Mouse (Mus musculus) midbrain, embryonic 12.5 days (tissue): ENCODE measurements at regions not wholly inside any gene's neighbourhood (a gene's known extent, or its start where the extent isn't known, plus 50 kb on each side); places are given as distances from the start of the nearest gene placed in this dataset.

Experiments
- ATAC-seq: fragments of 200-750 bp; cut with Nextera tagmentation; 2 replicates; pipeline ENCODE4 v1.8.0; 2017; ENCODE audit warnings: low read depth, moderate TSS enrichment, moderate library complexity; ENCODE audit not compliant: low FRiP score
- H3K27ac ChIP-seq: fragments of 300-500 bp; sonication (generic); replicated peaks from 2 replicates; pipeline ENCODE4 v1.5.1; 2016; ENCODE audit warnings: mild to moderate bottlenecking
- H3K27me3 ChIP-seq: fragments of 300-500 bp; sonication (generic); 2 replicates; pipeline ENCODE4 v1.6.1; 2016; ENCODE audit warnings: mild to moderate bottlenecking
- H3K36me3 ChIP-seq: fragments of 300-500 bp; sonication (generic); 2 replicates; pipeline ENCODE4 v1.6.1; 2016
- H3K4me1 ChIP-seq: fragments of 300-500 bp; sonication (generic); 2 replicates; pipeline ENCODE4 v1.6.1; 2016
- H3K4me2 ChIP-seq: fragments of 300-500 bp; sonication (generic); replicated peaks from 2 replicates; pipeline ENCODE4 v1.6.1; 2016; ENCODE audit warnings: mild to moderate bottlenecking, moderate library complexity
- H3K4me3 ChIP-seq: fragments of 300-500 bp; sonication (generic); 2 replicates; pipeline ENCODE4 v1.5.1; 2016; ENCODE audit warnings: mild to moderate bottlenecking
- H3K9ac ChIP-seq: fragments of 300-500 bp; sonication (generic); replicated peaks from 2 replicates; pipeline ENCODE4 v1.6.1; 2016; ENCODE audit warnings: mild to moderate bottlenecking, moderate library complexity
- H3K9me3 ChIP-seq: fragments of 300-500 bp; sonication (generic); 2 replicates; pipeline ENCODE4 v1.6.1; 2016; ENCODE audit warnings: mild to moderate bottlenecking
- WGBS: fragments of 180-500 bp; shearing (Covaris S2); methylation state at CpG from one replicate; pipeline ENCODE4 v1.1.7; 2016; 5-methylcytosine and 5-hydroxymethylcytosine counted together

DNA sequence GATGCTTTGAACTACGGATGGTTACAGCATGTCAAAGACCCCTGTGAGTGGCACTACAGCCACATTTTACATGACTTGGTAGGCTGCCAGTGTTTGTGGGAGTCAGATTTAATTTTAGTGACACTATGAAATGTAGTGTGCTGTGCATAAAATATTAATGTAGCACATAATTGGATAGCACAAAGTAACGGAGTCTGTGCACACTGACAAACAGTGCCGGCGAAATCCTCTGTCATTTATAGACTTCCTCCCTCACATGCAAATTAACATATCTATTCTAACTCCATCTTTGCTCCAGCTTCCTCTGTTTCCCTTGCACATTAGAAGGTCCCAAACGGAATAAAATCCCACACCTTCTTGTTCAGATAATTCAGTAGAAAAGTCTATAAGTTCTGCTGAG lies 515.3 kb downstream of the Psat1 start:
- H3K9me3 ChIP-seq, result no peaks in the 10 kb centered on the region
- 90% methylated on average over 5 of the region's 5 CpGs for WGBS
- no peak overlapping the region for H3K27ac ChIP-seq
- H3K4me3 ChIP-seq, result no peak overlapping the region
- H3K4me1 ChIP-seq, result no peaks in the 10 kb centered on the region
- no peak for ATAC-seq
- H3K9ac ChIP-seq, result no peak overlapping the region
- H3K36me3 ChIP-seq, result no peaks in the 10 kb centered on the region
- H3K4me2 ChIP-seq, result no peak overlapping the region
- H3K27me3 ChIP-seq, result no peaks in the 10 kb centered on the region

DNA sequence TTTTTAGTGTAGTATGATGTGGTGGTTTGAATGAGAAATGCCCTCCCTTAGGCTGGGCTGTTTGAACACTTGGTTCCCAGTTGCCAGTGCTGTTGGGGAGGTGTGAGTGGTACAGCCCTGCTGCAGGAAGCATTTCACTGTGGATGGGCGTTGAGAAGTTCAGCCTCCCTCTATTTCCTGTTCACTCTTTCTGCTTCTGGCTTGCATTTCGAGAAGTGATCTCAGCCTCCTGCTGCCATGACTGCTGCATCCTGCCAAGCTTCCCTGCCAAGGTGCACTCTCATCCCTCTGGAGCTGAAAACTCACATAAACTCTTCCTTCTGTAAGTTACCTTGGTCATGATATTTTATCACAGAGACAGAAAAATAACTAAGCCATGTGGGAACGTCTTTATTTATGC lies 525.8 kb downstream of the Psat1 start:
- no peaks in the 10 kb centered on the region for H3K9me3 ChIP-seq
- no peak for ATAC-seq
- 75% methylated on average over 3 of the region's 3 CpGs for WGBS
- no peaks in the 10 kb centered on the region for H3K27me3 ChIP-seq
- H3K4me3 ChIP-seq, result no peak overlapping the region
- no peak overlapping the region for H3K27ac ChIP-seq
- no peaks in the 10 kb centered on the region for H3K36me3 ChIP-seq
- H3K4me2 ChIP-seq, result no peak overlapping the region
- H3K9ac ChIP-seq, result no peak overlapping the region
- H3K4me1 ChIP-seq, result no peaks in the 10 kb centered on the region

DNA sequence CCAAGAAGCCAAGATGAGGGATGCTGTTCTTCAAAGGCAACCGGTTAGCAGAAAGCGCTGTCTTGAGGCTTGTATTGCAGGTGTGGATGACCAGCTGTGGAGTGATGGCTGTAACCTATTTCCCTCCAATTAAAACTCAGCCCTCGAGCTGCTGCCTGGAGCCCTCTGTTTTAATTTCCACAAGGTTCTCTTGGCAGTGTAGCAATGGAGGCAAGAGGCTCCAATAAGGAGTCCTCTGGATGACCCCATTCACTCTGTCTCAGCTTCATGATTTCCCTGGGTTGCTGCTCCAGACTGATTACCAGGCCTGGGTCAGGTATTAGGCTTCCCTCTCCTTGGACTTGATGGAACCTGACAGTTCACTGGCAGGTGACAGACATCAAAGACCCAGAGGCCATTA lies 548.5 kb downstream of the Psat1 start:
- H3K4me2 ChIP-seq, result no peak overlapping the region
- H3K4me1 ChIP-seq, result no peaks in the 10 kb centered on the region
- no peak overlapping the region for H3K4me3 ChIP-seq
- H3K27me3 ChIP-seq, result 0 out of 2 replicates have a peak, but pooled peaks cover 6% of the 10 kb centered on the region
- 83% methylated on average over 3 of the region's 3 CpGs for WGBS
- no peak overlapping the region for H3K9ac ChIP-seq
- ATAC-seq, result no peak
- no peaks in the 10 kb centered on the region for H3K9me3 ChIP-seq
- H3K36me3 ChIP-seq, result no peaks in the 10 kb centered on the region
- H3K27ac ChIP-seq, result no peak overlapping the region

DNA sequence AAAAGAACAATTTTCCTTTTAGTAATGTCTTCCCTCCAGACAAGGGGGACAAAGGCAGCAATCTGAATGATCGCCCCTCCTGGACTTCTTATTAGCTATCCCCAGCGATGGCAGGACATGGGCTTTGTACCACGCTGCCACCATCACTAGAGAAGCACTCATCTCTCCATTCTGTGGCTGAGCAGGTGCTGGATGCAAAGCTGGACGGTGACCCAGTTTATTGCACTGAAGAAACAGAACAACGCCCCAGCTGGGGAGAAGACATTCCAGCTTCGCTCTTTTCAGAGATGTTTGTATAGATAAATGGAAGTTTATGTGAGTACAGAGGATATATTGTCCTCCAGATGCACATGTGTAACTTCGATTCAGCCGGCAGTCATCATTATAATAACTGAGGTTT lies 575.5 kb downstream of the Psat1 start:
- no peak for ATAC-seq
- WGBS, result 82% methylated on average over 8 of the region's 8 CpGs
- Histone ChIP-seq H3K4me1 (no peaks in the 10 kb centered on the region), H3K9me3 (no peaks in the 10 kb centered on the region), H3K4me2 (no peak overlapping the region), H3K27ac (no peak overlapping the region), H3K4me3 (no peak overlapping the region), H3K36me3 (no peaks in the 10 kb centered on the region), H3K27me3 (no peaks in the 10 kb centered on the region), H3K9ac (no peak overlapping the region)

DNA sequence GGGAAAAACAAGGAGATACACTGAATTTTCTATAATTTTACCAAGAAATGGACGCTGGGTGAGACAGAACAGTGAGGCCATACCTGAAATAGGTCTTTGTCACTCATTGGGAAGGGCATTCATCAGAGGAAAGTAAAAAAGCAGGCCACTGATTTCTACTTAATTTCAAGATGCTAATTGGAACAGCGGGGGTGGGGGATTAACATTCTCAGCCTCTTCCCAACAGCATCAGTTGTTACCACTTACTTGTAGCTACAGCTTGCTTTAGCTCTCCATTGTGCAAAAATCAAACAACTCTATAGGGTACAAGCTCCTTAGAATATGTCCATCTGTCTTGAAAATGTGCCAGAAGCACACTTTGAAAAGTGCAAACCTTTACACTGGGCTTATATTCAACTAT lies 580.2 kb downstream of the Psat1 start:
- Histone ChIP-seq H3K4me2 (no peak overlapping the region), H3K27ac (no peak overlapping the region), H3K4me1 (no peaks in the 10 kb centered on the region), H3K4me3 (no peak overlapping the region), H3K36me3 (no peaks in the 10 kb centered on the region), H3K27me3 (no peaks in the 10 kb centered on the region), H3K9ac (no peak overlapping the region), H3K9me3 (no peaks in the 10 kb centered on the region)
- ATAC-seq, result no peak
- WGBS, result 27% methylated on average over 2 of the region's 2 CpGs

DNA sequence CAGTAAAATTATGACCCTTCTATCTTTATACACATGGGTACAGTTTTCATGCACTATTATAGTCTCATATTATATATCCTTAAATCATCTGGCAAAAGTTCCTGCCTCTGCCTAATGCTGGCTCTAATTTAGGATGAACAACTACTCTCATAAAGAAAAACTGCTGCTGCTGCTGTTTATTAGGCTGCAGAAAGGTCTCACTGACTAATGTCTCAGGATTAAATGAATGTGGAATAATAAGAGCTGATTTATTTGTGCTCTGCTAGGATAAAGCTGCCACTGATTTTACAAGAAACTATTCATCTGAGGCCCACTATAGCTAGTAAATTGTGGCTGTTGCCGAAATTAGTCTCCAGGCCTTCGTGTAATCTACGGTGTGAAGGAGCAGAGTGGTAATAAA lies 590.0 kb downstream of the Psat1 start:
- H3K9ac ChIP-seq, result no peak overlapping the region
- H3K4me2 ChIP-seq, result no peak overlapping the region
- H3K9me3 ChIP-seq, result no peaks in the 10 kb centered on the region
- 86% methylated on average over 3 of the region's 3 CpGs for WGBS
- no peaks in the 10 kb centered on the region for H3K4me1 ChIP-seq
- no peaks in the 10 kb centered on the region for H3K27me3 ChIP-seq
- H3K4me3 ChIP-seq, result no peak overlapping the region
- no peak overlapping the region for H3K27ac ChIP-seq
- H3K36me3 ChIP-seq, result no peaks in the 10 kb centered on the region
- ATAC-seq, result no peak

DNA sequence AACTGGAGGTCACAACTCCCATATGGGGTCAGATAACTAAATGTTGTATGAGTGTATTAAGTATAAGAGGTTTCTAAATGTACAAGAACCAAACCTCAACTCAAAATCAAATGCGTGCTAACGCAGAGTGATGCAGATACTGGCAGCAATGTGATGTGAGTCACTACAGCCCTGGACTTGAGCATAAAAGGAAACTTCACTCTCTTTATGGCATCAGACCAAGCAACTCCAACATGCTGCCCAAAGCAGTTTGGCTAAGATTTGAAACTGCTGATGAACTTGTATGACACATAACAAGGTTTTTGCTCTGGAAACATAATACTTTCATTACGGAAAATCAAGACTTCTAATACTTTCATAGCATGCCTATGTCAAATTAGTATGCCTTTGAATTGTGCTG lies 598.8 kb downstream of the Psat1 start:
- Histone ChIP-seq H3K4me3 (no peak overlapping the region), H3K4me2 (no peak overlapping the region), H3K4me1 (no peaks in the 10 kb centered on the region), H3K27me3 (no peaks in the 10 kb centered on the region), H3K9ac (no peak overlapping the region), H3K27ac (no peak overlapping the region), H3K36me3 (no peaks in the 10 kb centered on the region), H3K9me3 (no peaks in the 10 kb centered on the region)
- no peak for ATAC-seq
- WGBS, result 95% methylated on average over 3 of the region's 3 CpGs

DNA sequence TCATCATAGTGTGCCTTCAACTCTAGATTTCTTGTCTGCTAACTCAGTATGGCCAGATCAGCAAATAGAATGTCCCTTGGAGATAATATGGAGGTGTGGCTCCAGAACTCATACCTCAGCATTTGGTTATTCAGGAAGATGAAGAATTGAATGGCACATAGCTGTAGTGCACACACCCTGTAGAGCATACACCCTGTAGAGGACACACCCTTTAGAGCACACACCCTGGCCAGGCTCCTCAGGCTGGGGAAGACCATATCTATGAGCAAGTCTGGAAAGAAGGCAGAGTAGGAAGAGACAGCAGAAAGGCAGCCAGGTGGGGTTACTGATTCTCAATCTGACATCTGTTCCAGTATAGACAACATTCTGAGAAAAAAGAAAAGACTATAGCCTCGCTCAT lies 604.9 kb downstream of the Psat1 start:
- no peak overlapping the region for H3K4me3 ChIP-seq
- WGBS, result 81% methylated on average over 1 of the region's 1 CpGs
- no peaks in the 10 kb centered on the region for H3K27me3 ChIP-seq
- no peak overlapping the region for H3K27ac ChIP-seq
- H3K4me2 ChIP-seq, result no peak overlapping the region
- no peaks in the 10 kb centered on the region for H3K9me3 ChIP-seq
- no peak overlapping the region for H3K9ac ChIP-seq
- peaks cover 10% of the 10 kb centered on the region; the same call in 1 of the 2 replicates for H3K4me1 ChIP-seq
- no peaks in the 10 kb centered on the region for H3K36me3 ChIP-seq
- no peak for ATAC-seq

DNA sequence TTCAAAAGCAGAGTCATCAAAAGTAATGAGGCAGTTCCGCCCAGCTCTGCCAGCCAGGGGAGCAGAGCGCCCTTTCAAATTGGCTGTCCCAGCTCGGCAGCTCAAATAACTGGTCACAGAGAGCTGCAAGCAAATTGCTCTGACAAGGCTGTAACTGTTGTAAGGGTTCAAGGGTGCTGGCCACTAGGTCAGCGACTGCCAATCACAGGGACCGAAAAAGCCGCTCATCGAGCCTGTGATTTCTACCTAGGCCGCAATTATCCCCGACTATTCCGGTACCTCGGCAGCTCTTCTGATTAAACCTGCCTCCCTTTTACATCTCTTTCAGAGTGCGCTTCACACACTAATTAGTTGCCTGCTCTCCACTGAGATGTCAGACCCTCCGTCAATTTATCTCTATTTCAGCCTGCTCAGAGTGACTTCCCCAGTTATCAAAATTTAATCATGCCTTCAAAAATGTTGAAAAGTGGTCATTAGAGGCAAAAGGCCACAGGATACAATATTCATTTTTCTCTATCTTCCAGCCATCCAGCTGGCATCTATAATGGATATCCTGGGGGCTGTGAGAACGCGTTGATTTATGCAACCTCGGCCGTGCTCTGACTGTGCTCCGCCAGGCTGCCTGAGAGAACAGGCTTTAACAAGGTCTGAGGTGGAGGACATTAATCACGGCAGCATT lies 606.7 kb downstream of the Psat1 start:
- WGBS, result 55% methylated on average over 19 of the region's 19 CpGs

DNA sequence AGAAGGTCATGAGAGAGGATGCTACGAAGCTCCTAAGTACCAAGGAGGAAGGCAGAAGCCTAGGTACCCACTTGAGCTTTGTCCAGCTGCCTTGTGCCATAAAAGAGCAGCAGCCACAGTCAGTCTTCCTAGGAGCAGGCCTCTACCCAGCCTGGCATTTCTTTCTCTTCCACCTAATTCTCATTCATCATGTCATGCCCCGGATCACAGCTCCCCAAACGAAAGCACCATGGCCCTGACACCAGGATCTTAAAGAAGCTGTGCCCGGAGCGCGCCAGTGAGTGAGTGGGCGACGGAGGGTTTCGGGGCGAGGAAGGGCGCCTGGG lies 607.2 kb downstream of the Psat1 start:
- H3K27me3 ChIP-seq, result no peaks in the 10 kb centered on the region
- no peak overlapping the region for H3K4me3 ChIP-seq
- no peaks in the 10 kb centered on the region for H3K36me3 ChIP-seq
- peak overlapping the region; percentile 17; the same call in 1 of the 2 replicates for H3K4me2 ChIP-seq
- H3K9ac ChIP-seq, result no peak overlapping the region
- WGBS, result 66% methylated on average over 11 of the region's 11 CpGs
- H3K9me3 ChIP-seq, result no peaks in the 10 kb centered on the region
- ATAC-seq, result peak; percentile 24; the same call in 1 of the 2 replicates
- H3K4me1 ChIP-seq, result peaks cover 10% of the 10 kb centered on the region; the same call in 1 of the 2 replicates
- peak overlapping the region; percentile 47 for H3K27ac ChIP-seq

More for the DNA sequence above, 606.7 kb downstream of the Psat1 start:
- Histone ChIP-seq H3K36me3 (no peaks in the 10 kb centered on the region), H3K4me3 (no peak overlapping the region), H3K27me3 (no peaks in the 10 kb centered on the region), H3K4me1 (peaks cover 10% of the 10 kb centered on the region; the same call in 1 of the 2 replicates), H3K27ac (peak overlapping the region; percentile 47), H3K9me3 (no peaks in the 10 kb centered on the region), H3K9ac (no peak overlapping the region), H3K4me2 (peak overlapping the region; percentile 17; the same call in 1 of the 2 replicates)
- ATAC-seq, result peak; percentile 86

DNA sequence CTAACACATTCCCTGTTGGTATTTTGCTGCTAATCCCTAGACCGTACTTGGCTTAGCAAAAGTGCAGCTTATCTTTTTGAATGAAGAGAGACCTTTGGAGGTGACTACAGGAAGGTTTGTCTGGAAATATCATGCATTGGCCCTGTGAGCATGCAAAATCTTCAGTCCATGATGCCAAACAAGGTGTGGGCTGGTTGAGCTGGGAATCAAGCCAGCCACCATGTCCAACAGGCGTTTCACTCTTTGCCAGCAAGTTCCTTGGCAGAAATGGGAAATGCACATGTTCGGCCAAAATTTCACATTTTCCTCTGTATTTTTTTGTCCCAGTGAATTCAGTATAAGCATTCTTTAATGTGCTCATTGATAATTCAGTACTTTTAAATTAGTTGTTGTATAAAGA lies 617.0 kb downstream of the Psat1 start:
- no peaks in the 10 kb centered on the region for H3K36me3 ChIP-seq
- H3K4me3 ChIP-seq, result no peak overlapping the region
- ATAC-seq, result no peak
- no peak overlapping the region for H3K27ac ChIP-seq
- no peaks in the 10 kb centered on the region for H3K27me3 ChIP-seq
- H3K9me3 ChIP-seq, result no peaks in the 10 kb centered on the region
- H3K4me2 ChIP-seq, result no peak overlapping the region
- H3K9ac ChIP-seq, result no peak overlapping the region
- WGBS, result 84% methylated on average over 3 of the region's 3 CpGs
- H3K4me1 ChIP-seq, result 0 out of 2 replicates have a peak, but pooled peaks cover under 1% of the 10 kb centered on the region

DNA sequence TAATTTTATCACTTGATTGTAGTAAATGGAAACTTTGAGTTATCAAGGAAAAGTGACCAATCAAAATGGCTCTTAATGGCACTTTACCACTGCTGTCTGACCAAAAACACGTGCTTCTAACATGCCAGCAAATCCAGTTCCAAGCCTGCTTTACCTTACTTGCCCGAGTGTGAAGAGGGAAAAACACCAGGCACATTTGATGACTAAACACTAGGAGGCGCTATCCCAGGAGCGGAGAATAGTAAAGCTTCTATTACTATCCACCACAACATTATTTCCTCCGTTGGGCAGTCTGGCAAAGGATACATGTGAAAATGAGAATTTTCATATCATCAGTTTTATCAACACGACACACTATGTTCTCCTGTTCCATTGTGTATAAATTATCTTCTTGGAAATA lies 647.7 kb downstream of the Psat1 start:
- Histone ChIP-seq H3K9ac (no peak overlapping the region), H3K36me3 (no peaks in the 10 kb centered on the region), H3K9me3 (no peaks in the 10 kb centered on the region), H3K4me3 (no peak overlapping the region), H3K4me1 (no peaks in the 10 kb centered on the region), H3K27ac (no peak overlapping the region), H3K4me2 (no peak overlapping the region), H3K27me3 (no peaks in the 10 kb centered on the region)
- no peak for ATAC-seq
- 46% methylated on average over 6 of the region's 6 CpGs for WGBS

DNA sequence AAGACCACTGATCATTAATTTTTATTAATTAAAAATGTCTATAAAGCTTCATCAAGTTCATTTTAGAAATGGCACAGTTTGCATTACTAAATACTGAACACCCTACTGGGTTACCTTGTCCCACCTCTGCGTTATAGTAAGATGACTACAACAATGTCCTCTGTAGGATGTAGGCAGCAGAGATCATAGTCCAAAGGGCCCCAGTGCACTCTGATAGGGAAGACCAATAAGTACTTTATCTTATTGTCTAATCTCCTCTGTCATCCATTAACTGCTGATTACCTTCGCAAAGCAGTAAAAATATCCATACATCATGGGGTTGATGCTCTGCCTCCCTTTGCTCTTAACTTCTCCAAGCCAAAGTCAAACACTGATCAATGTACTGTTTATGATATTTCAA lies 662.1 kb downstream of the Psat1 start:
- no peak overlapping the region for H3K9ac ChIP-seq
- H3K27me3 ChIP-seq, result no peaks in the 10 kb centered on the region
- no peak overlapping the region for H3K4me3 ChIP-seq
- no peaks in the 10 kb centered on the region for H3K9me3 ChIP-seq
- H3K4me1 ChIP-seq, result no peaks in the 10 kb centered on the region
- no peaks in the 10 kb centered on the region for H3K36me3 ChIP-seq
- no peak overlapping the region for H3K27ac ChIP-seq
- H3K4me2 ChIP-seq, result no peak overlapping the region
- WGBS, result 96% methylated on average over 2 of the region's 2 CpGs
- no peak for ATAC-seq
